Mouse (Mus musculus): ENCODE results near the gene D130040H23Rik.

- no peak for TF ChIP-seq CTCF (IDR thresholded peaks at IDR 0.05)
- no peak for TF ChIP-seq EP300 (IDR thresholded peaks at IDR 0.05)
Observed at GRCm38 (mm10) chr8:69324771-69325170, 53.9 kb downstream of the D130040H23Rik start.

Data from lung, postnatal 0 days (tissue).